Mouse (Mus musculus) erythroblast, adult 5-6 weeks (primary cell): ENCODE measurements around the gene Gm14393. TPM values are rescaled to one million over a fixed set of nuclear protein-coding genes. Genes with fewer than 3 reads are reported as not detected.
"Not testable (repeated sequence)": the region's sequence is repeated elsewhere in the genome, so short reads cannot be mapped to it uniquely, and the experiment has no call there.

Experiments used
- ATAC-seq: replicated peaks from 2 replicates; pipeline ENCODE4 v1.8.0; 2016; ENCODE audit warnings: moderate number of reproducible peaks, mild to moderate bottlenecking, moderate TSS enrichment, inconsistent platforms; ENCODE audit not compliant: poor library complexity, low FRiP score, severe bottlenecking
- total RNA-seq, 2 experiments: library from RNA; stranded (forward) in 1 of 2; stranded (reverse) in 1 of 2; fragments of 150-400 nt in 1 of 2; fragments of 200-764, 138-1000 nt in 1 of 2; gene quantifications; 2 replicates each; pipeline versions ENCODE4 v1.2.3 to v1.2.4; 2015 to 2017; ENCODE audit warnings: low replicate concordance in 2 of 2

Gm14393 gene
- not detected in 2 replicates for total RNA-seq (2015; ENCODE audit: low replicate concordance)
- total RNA-seq (2017; ENCODE audit: low replicate concordance), result not detected in 2 replicates

GRCm38 (mm10) chr2:175067681-175068261 lies at the start of gene Gm14393:
Gene Gm14393 (minus strand): TSS chr2:175067781.
- not testable (repeated sequence) for ATAC-seq

- ATAC-seq, result not testable (repeated sequence)
Observed at GRCm38 (mm10) chr2:175044268-175044667, 23.3 kb downstream of the Gm14393 start.

Other genes with a start within 250 kb of the Gm14393 start
- not detected in 2 replicates for gene Gm14444, start 57.5 kb downstream of the Gm14393 start, total RNA-seq (2015; ENCODE audit: low replicate concordance)
- gene Gm14444, start 57.5 kb downstream of the Gm14393 start, total RNA-seq (2017; ENCODE audit: low replicate concordance), result not detected in 2 replicates
- gene Gm14399, start 74.2 kb upstream of the Gm14393 start, total RNA-seq (2015; ENCODE audit: low replicate concordance), result 52.3 TPM in 1 of 2 replicates, not detected in the other
- 3.1 TPM in 1 of 2 replicates, not detected in the other for gene Gm14399, start 74.2 kb upstream of the Gm14393 start, total RNA-seq (2017; ENCODE audit: low replicate concordance)
- not detected in 2 replicates for gene Gm14443, start 108.1 kb upstream of the Gm14393 start, total RNA-seq (2015; ENCODE audit: low replicate concordance)
- not detected in 2 replicates for gene Gm14443, start 108.1 kb upstream of the Gm14393 start, total RNA-seq (2017; ENCODE audit: low replicate concordance)
- 3.1 and 24.0 TPM in 2 replicates for gene Gm14391, start 139.1 kb upstream of the Gm14393 start, total RNA-seq (2015; ENCODE audit: low replicate concordance)
- gene Gm14391, start 139.1 kb upstream of the Gm14393 start, total RNA-seq (2017; ENCODE audit: low replicate concordance), result 5.4 and 10.2 TPM in 2 replicates
- 0.77 and 2.7 TPM in 2 replicates for gene Gm14440, start 207.3 kb upstream of the Gm14393 start, total RNA-seq (2015; ENCODE audit: low replicate concordance)
- 1.5 and 2.9 TPM in 2 replicates for gene Gm14440, start 207.3 kb upstream of the Gm14393 start, total RNA-seq (2017; ENCODE audit: low replicate concordance)